Mouse (Mus musculus) heart, adult 18-20 months (tissue): ENCODE results near the gene Opcml. TPM values are rescaled to one million over a fixed set of nuclear protein-coding genes. Genes with fewer than 3 reads are reported as not detected.

Source experiments
- DNase-seq, 2 experiments: peaks; one replicate each; pipeline ENCODE4 v3.0.0; 2021 to 2022; ENCODE audit warnings: mixed read lengths in 1 of 2
- total RNA-seq, 2 experiments: library from RNA; stranded (reverse); gene quantifications; 2 replicates each; pipeline ENCODE4 v1.2.3; 2021

Opcml gene
- total RNA-seq, 2 experiments from 2014 or later = 1.1 to 1.2 TPM

- DNase-seq = no peak
Observed at GRCm38 (mm10) chr9:28011483-28011882, 220.9 kb downstream of the Opcml start.

GRCm38 (mm10) chr9:28012664-28013063, 222.1 kb downstream of the Opcml start:
- no peak for DNase-seq

- no peak for DNase-seq
Observed at GRCm38 (mm10) chr9:28013192-28013591, 222.6 kb downstream of the Opcml start.

- no peak for DNase-seq
Observed at GRCm38 (mm10) chr9:28028156-28028555, 237.6 kb downstream of the Opcml start.

GRCm38 (mm10) chr9:28028788-28029393, 238.3 kb downstream of the Opcml start:
- DNase-seq = no peak

- no peak for DNase-seq
Observed at GRCm38 (mm10) chr9:28049157-28049556, 258.6 kb downstream of the Opcml start.

GRCm38 (mm10) chr9:28057171-28057845, 266.7 kb downstream of the Opcml start:
- DNase-seq = no peak

GRCm38 (mm10) chr9:28065126-28065525, 274.6 kb downstream of the Opcml start:
- no peak for DNase-seq

GRCm38 (mm10) chr9:28080694-28081093, 290.1 kb downstream of the Opcml start:
- no peak for DNase-seq

GRCm38 (mm10) chr9:28083754-28084153, 293.2 kb downstream of the Opcml start:
- no peak for DNase-seq

GRCm38 (mm10) chr9:28084273-28084726, 293.7 kb downstream of the Opcml start:
- DNase-seq = no peak

- no peak for DNase-seq
Observed at GRCm38 (mm10) chr9:28091395-28091794, 300.8 kb downstream of the Opcml start.

GRCm38 (mm10) chr9:28094722-28095121, 304.1 kb downstream of the Opcml start:
- DNase-seq = no peak

GRCm38 (mm10) chr9:28096204-28096603, 305.6 kb downstream of the Opcml start:
- no peak for DNase-seq

GRCm38 (mm10) chr9:28101981-28102380, 311.4 kb downstream of the Opcml start:
- no peak for DNase-seq

GRCm38 (mm10) chr9:28121858-28122257, 331.3 kb downstream of the Opcml start:
- no peak for DNase-seq

- DNase-seq = no peak
Observed at GRCm38 (mm10) chr9:28128735-28129134, 338.2 kb downstream of the Opcml start.

- no peak for DNase-seq
Observed at GRCm38 (mm10) chr9:28131521-28131920, 340.9 kb downstream of the Opcml start.

GRCm38 (mm10) chr9:28136614-28137013, 346.0 kb downstream of the Opcml start:
- DNase-seq = no peak

- DNase-seq = no peak
Observed at GRCm38 (mm10) chr9:28139957-28140597, 349.5 kb downstream of the Opcml start.

- no peak for DNase-seq
Observed at GRCm38 (mm10) chr9:28149507-28149906, 358.9 kb downstream of the Opcml start.

GRCm38 (mm10) chr9:28153748-28154147, 363.2 kb downstream of the Opcml start:
- DNase-seq = no peak

- no peak for DNase-seq
Observed at GRCm38 (mm10) chr9:28157092-28157491, 366.5 kb downstream of the Opcml start.
